Mouse (Mus musculus): ENCODE results near the gene Nectin2.

GRCm38 (mm10) chr7:19763829-19764477 lies 13.7 kb upstream of the Nectin2 start:
- TF ChIP-seq POLR2A (IDR thresholded peaks at IDR 0.05; ENCODE audit: control insufficient read depth, low read depth, low read length) (no peak), CTCF (IDR thresholded peaks at IDR 0.05; ENCODE audit: control insufficient read depth, insufficient read depth, insufficient replicate concordance, low read depth, low read length) (no peak)

All from testis, adult 2 months (tissue).